Mouse (Mus musculus) kidney, adult 2 months (tissue): ENCODE results near the gene BC005537.

Source experiments
- CTCF ChIP-seq: fragments of 200-500 bp; conservative IDR thresholded peaks from 2 replicates; pipeline ENCODE4 v1.5.1; 2011; ENCODE audit warnings: low read depth, mild to moderate bottlenecking, control low read depth, low read length, moderate library complexity, mixed read lengths; ENCODE audit not compliant: insufficient read depth, insufficient read length
- POLR2A ChIP-seq: fragments of 200-500 bp; IDR thresholded peaks from one replicate; pipeline ENCODE4 v1.6.1; 2011; ENCODE audit warnings: low read depth, low read length, control low read depth

GRCm38 (mm10) chr13:24800674-24801307 lies 666 bp upstream of the BC005537 start:
- TF ChIP-seq POLR2A (peak; percentile 98), CTCF (no peak)
